8 mouse cellular contexts compared by ENCODE assay signal in the genomic region with DNA sequence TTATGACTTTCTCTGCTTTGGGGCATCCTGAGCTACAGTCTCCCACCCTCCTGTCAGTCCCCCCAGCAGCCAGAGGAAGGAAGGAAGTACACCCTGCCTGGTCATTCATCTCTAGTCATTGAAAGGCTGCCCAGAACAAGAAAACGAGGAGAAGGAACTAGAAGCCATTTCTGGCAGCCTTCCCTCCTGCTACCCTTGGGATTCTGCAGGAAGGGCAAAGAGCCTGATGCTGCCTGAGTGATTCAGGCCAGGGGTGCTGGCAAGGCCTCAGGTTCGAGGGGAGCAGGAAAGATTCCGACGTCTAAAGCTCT.
DNase-seq lines count a peak whose midpoint lies in the region; ATAC-seq lines count a peak whose summit lies in the region.

No protein-coding gene starts in this region.

- no peak overlapping the region for H3K4me3 ChIP-seq in heart, embryonic 11.5 days (ENCODE audit: low read depth, low read length)
- no peak overlapping the region for H3K4me3 ChIP-seq in hindbrain, embryonic 15.5 days
- H3K4me3 ChIP-seq in liver, embryonic 11.5 days (ENCODE audit: low read depth, low read length): no peak overlapping the region

- no peaks in the 10 kb centered on the region for H3K36me3 ChIP-seq in heart, embryonic 11.5 days (ENCODE audit: control insufficient read depth, insufficient read depth, low read length)
- H3K36me3 ChIP-seq in hindbrain, embryonic 15.5 days: no peaks in the 10 kb centered on the region
- no peaks in the 10 kb centered on the region for H3K36me3 ChIP-seq in liver, embryonic 11.5 days (ENCODE audit: control insufficient read depth, insufficient read depth, low read length)

- peak; percentile 45 to 61 for DNase-seq in heart, adult 18-20 months
- peak; percentile 87 for DNase-seq in cerebellum, adult 9-11 months
- DNase-seq in left cerebral cortex, adult 11 months (ENCODE audit: low spot score): peak; percentile 32
- no peak for DNase-seq in adipocyte (ENCODE audit: low spot score)
- no peak for DNase-seq in ovary, adult 18-20 months (ENCODE audit: low spot score)
- no peak for DNase-seq in liver, embryonic 11.5 days (ENCODE audit: low spot score)

- no peak overlapping the region for H3K9ac ChIP-seq in heart, embryonic 11.5 days (ENCODE audit: low read depth, low read length)
- no peak overlapping the region for H3K9ac ChIP-seq in hindbrain, embryonic 15.5 days
- no peak overlapping the region for H3K9ac ChIP-seq in liver, embryonic 11.5 days (ENCODE audit: low read depth, low read length)

- H3K4me1 ChIP-seq in heart, embryonic 11.5 days (ENCODE audit: control insufficient read depth, insufficient read depth, low read length): peaks cover 15% of the 10 kb centered on the region
- H3K4me1 ChIP-seq in hindbrain, embryonic 15.5 days (replicated peaks): peaks cover 34% of the 10 kb centered on the region
- H3K4me1 ChIP-seq in liver, embryonic 11.5 days (replicated peaks; ENCODE audit: control insufficient read depth, insufficient read depth, low read length): no peaks in the 10 kb centered on the region

- H3K27ac ChIP-seq in heart, embryonic 11.5 days (ENCODE audit: low read depth, low read length): no peak overlapping the region
- H3K27ac ChIP-seq in hindbrain, embryonic 15.5 days (replicated peaks): peak overlapping the region; percentile 80
- H3K27ac ChIP-seq in liver, embryonic 11.5 days (ENCODE audit: low read depth, low read length): no peak overlapping the region

- no peaks in the 10 kb centered on the region for H3K27me3 ChIP-seq in heart, embryonic 11.5 days (ENCODE audit: control insufficient read depth, insufficient read depth, low read length)
- H3K27me3 ChIP-seq in hindbrain, embryonic 15.5 days: no peaks in the 10 kb centered on the region
- H3K27me3 ChIP-seq in liver, embryonic 11.5 days (replicated peaks; ENCODE audit: control insufficient read depth, insufficient read depth, low read length): no peaks in the 10 kb centered on the region

- ATAC-seq in heart, embryonic 11.5 days (replicated peaks; ENCODE audit: insufficient number of reproducible peaks, low FRiP score, low TSS enrichment): no peak
- ATAC-seq in hindbrain, embryonic 15.5 days (ENCODE audit: low FRiP score, low read depth): no peak; the same call in 1 of the 2 replicates
- no peak for ATAC-seq in liver, embryonic 11.5 days (replicated peaks; ENCODE audit: low FRiP score)

- WGBS in heart, embryonic 11.5 days (ENCODE audit: insufficient replicate concordance): 39% methylated on average over 4 of the region's 4 CpGs
- WGBS in hindbrain, embryonic 15.5 days: 46% methylated on average over 4 of the region's 4 CpGs
- 52% methylated on average over 4 of the region's 4 CpGs for WGBS in liver, embryonic 11.5 days

- H3K4me2 ChIP-seq in heart, embryonic 11.5 days: no peak overlapping the region
- H3K4me2 ChIP-seq in hindbrain, embryonic 15.5 days: no peak overlapping the region
- no peak overlapping the region for H3K4me2 ChIP-seq in liver, embryonic 11.5 days

- H3K9me3 ChIP-seq in heart, embryonic 11.5 days (replicated peaks; ENCODE audit: control insufficient read depth, low read length): no peaks in the 10 kb centered on the region
- no peaks in the 10 kb centered on the region for H3K9me3 ChIP-seq in hindbrain, embryonic 15.5 days
- H3K9me3 ChIP-seq in liver, embryonic 11.5 days (ENCODE audit: control insufficient read depth, low read length): no peaks in the 10 kb centered on the region

Comparison
In these comparisons a context has a peak if more than half of its experiments do, and no peak if none do; other contexts are left out.
1. DNase-seq: peak in heart, adult 18-20 months (2 of 2), cerebellum, adult 9-11 months (single experiment) and left cerebral cortex, adult 11 months (single experiment); none in adipocyte (single experiment), ovary, adult 18-20 months (single experiment) and liver, embryonic 11.5 days (single experiment).